Mouse (Mus musculus): ENCODE data around the gene Rps16.

DNA sequence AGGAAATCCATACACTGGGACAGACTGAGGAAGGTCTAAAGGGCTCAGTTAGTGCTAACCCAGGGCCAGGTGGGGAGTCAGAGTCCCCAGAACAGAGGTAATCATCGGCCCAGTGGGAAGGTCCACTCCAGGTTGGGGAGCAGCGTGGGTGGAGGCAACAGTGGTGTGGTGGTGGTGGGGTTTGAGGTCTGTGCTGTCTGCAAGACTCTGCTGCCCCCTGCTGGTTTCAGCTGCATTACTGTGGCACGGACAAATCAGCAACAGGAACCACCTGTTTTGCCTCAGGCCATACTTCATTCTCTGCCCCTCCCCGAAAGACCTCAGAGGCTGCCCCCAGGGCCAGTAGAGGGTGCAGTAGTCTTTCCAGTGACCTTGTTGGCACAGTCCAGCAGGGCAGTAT lies 36.0 kb downstream of the Rps16 start:
- TF ChIP-seq CTCF (IDR thresholded peaks at IDR 0.05; ENCODE audit: low read depth, low read length) (peak; percentile 94), POLR2A (IDR thresholded peaks at IDR 0.05; ENCODE audit: insufficient read depth, low read length) (no peak)

All from ES-Bruce4 (cell line).